Mouse (Mus musculus) limb, embryonic 10.5 days (tissue): Measurements from ENCODE around the gene Rft1. TPM values are rescaled to one million over a fixed set of nuclear protein-coding genes. Genes with fewer than 3 reads are reported as not detected.

Experiments
- DNase-seq: peaks from one replicate; pipeline ENCODE4 v3.0.0-alpha.2; 2017; ENCODE audit warnings: low spot score
- H3K27ac ChIP-seq: fragments of 300-500 bp; sonication (generic); 2 replicates; pipeline ENCODE4 v1.5.1; 2016; ENCODE audit warnings: mild to moderate bottlenecking
- H3K27me3 ChIP-seq: fragments of 300-500 bp; sonication (generic); 2 replicates; pipeline ENCODE4 v1.6.1; 2016; ENCODE audit warnings: low read depth, mild to moderate bottlenecking; ENCODE audit not compliant: poor library complexity, severe bottlenecking
- H3K36me3 ChIP-seq: fragments of 300-500 bp; sonication (generic); 2 replicates; pipeline ENCODE4 v1.6.1; 2016; ENCODE audit warnings: mild to moderate bottlenecking, moderate library complexity
- H3K4me1 ChIP-seq: fragments of 300-500 bp; sonication (generic); 2 replicates; pipeline ENCODE4 v1.6.1; 2016
- H3K4me3 ChIP-seq: fragments of 300-500 bp; sonication (generic); 2 replicates; pipeline ENCODE4 v1.5.1; 2016; ENCODE audit warnings: mild to moderate bottlenecking, moderate library complexity
- H3K9me3 ChIP-seq: fragments of 300-500 bp; sonication (generic); replicated peaks from 2 replicates; pipeline ENCODE4 v1.6.1; 2016; ENCODE audit warnings: mild to moderate bottlenecking
- WGBS: fragments of 180-500 bp; shearing (Covaris S2); methylation state at CpG from one replicate; pipeline ENCODE4 v1.1.7; 2016; 5-methylcytosine and 5-hydroxymethylcytosine counted together
- polyA plus RNA-seq: library from polyadenylated mRNA; unstranded; fragments of >200 nt; fragmentation: Nextera tagmentation; extraction: Ambion mirVana; gene quantifications from 2 replicates; pipeline ENCODE4 v1.2.1, GENCODE M21; 2016

Rft1 gene
- polyA plus RNA-seq, 1 experiment from 2014 or later, result 19.3 TPM

- H3K27ac ChIP-seq, result no peak overlapping the region
- H3K9me3 ChIP-seq, result no peaks in the 10 kb centered on the region
- peaks cover 9% of the 10 kb centered on the region for H3K27me3 ChIP-seq
- WGBS, result 86% methylated on average over 7 of the region's 7 CpGs
- H3K36me3 ChIP-seq, result 0 out of 2 replicates have a peak, but pooled peaks cover 5% of the 10 kb centered on the region
- H3K4me3 ChIP-seq, result no peak overlapping the region
- no peak for DNase-seq
- peaks cover 26% of the 10 kb centered on the region for H3K4me1 ChIP-seq
These were observed 32.0 kb upstream of the Rft1 start for GRCm38 (mm10) chr14:30622130-30622529.

- H3K36me3 ChIP-seq, result 0 out of 2 replicates have a peak, but pooled peaks cover 5% of the 10 kb centered on the region
- DNase-seq, result no peak
- no peak overlapping the region for H3K27ac ChIP-seq
- H3K4me3 ChIP-seq, result no peak overlapping the region
- no peaks in the 10 kb centered on the region for H3K9me3 ChIP-seq
- 94% methylated on average over 8 of the region's 8 CpGs for WGBS
- peaks cover 9% of the 10 kb centered on the region for H3K27me3 ChIP-seq
- peaks cover 26% of the 10 kb centered on the region for H3K4me1 ChIP-seq
These were observed 31.6 kb upstream of the Rft1 start for GRCm38 (mm10) chr14:30622556-30622955.

GRCm38 (mm10) chr14:30624277-30624721 lies 29.9 kb upstream of the Rft1 start:
- 70% methylated on average over 8 of the region's 8 CpGs for WGBS
- Histone ChIP-seq H3K27ac (no peak overlapping the region), H3K36me3 (0 out of 2 replicates have a peak, but pooled peaks cover 5% of the 10 kb centered on the region), H3K4me1 (peaks cover 26% of the 10 kb centered on the region), H3K4me3 (peak overlapping the region; percentile 82), H3K9me3 (no peaks in the 10 kb centered on the region), H3K27me3 (peaks cover 9% of the 10 kb centered on the region)
- no peak for DNase-seq

GRCm38 (mm10) chr14:30625131-30625807 lies 28.9 kb upstream of the Rft1 start:
- H3K4me1 ChIP-seq, result peaks cover 26% of the 10 kb centered on the region
- H3K4me3 ChIP-seq, result peak overlapping the region; percentile 82
- H3K27ac ChIP-seq, result peak overlapping the region; percentile 87
- WGBS, result under 1% methylated on average over 39 of the region's 39 CpGs
- DNase-seq, result peak; percentile 63
- H3K36me3 ChIP-seq, result no peaks in the 10 kb centered on the region
- no peaks in the 10 kb centered on the region for H3K9me3 ChIP-seq
- H3K27me3 ChIP-seq, result peaks cover 9% of the 10 kb centered on the region

GRCm38 (mm10) chr14:30625856-30626726 lies 28.1 kb upstream of the Rft1 start, which contains the start of gene Prkcd:
Gene Prkcd (minus strand): TSS chr14:30626210.
- DNase-seq, result peak; percentile 90
- under 1% methylated on average over 71 of the region's 71 CpGs for WGBS
- Histone ChIP-seq H3K27ac (peak within 1 kb of the TSS; percentile 87), H3K36me3 (no peaks in the 10 kb centered on the region), H3K4me3 (peak within 1 kb of the TSS; percentile 82), H3K27me3 (peaks cover 9% of the 10 kb centered on the region), H3K9me3 (no peaks in the 10 kb centered on the region), H3K4me1 (peaks cover 26% of the 10 kb centered on the region)

GRCm38 (mm10) chr14:30626756-30627742 lies 27.1 kb upstream of the Rft1 start:
- H3K4me1 ChIP-seq, result peaks cover 31% of the 10 kb centered on the region
- peak overlapping the region; percentile 87 for H3K27ac ChIP-seq
- no peaks in the 10 kb centered on the region for H3K9me3 ChIP-seq
- no peak for DNase-seq
- 62% methylated on average over 12 of the region's 12 CpGs for WGBS
- H3K36me3 ChIP-seq, result no peaks in the 10 kb centered on the region
- H3K4me3 ChIP-seq, result peak overlapping the region; percentile 82
- H3K27me3 ChIP-seq, result peaks cover 9% of the 10 kb centered on the region

GRCm38 (mm10) chr14:30628235-30628634 lies 25.9 kb upstream of the Rft1 start:
- WGBS, result 83% methylated on average over 5 of the region's 5 CpGs
- H3K4me1 ChIP-seq, result peaks cover 40% of the 10 kb centered on the region

GRCm38 (mm10) chr14:30629839-30630238 lies 24.3 kb upstream of the Rft1 start:
- Histone ChIP-seq H3K27me3 (peaks cover 5% of the 10 kb centered on the region), H3K36me3 (no peaks in the 10 kb centered on the region), H3K9me3 (no peaks in the 10 kb centered on the region), H3K27ac (peak overlapping the region; percentile 14; the same call in 1 of the 2 replicates), H3K4me3 (no peak overlapping the region), H3K4me1 (peaks cover 35% of the 10 kb centered on the region)
- no peak for DNase-seq
- WGBS, result 53% methylated on average over 4 of the region's 4 CpGs

More at GRCm38 (mm10) chr14:30628235-30628634, 25.9 kb upstream of the Rft1 start:
- H3K36me3 ChIP-seq, result no peaks in the 10 kb centered on the region
- H3K9me3 ChIP-seq, result no peaks in the 10 kb centered on the region
- peaks cover 9% of the 10 kb centered on the region for H3K27me3 ChIP-seq
- no peak for DNase-seq
- no peak overlapping the region for H3K4me3 ChIP-seq
- no peak overlapping the region for H3K27ac ChIP-seq

GRCm38 (mm10) chr14:30630811-30631576 lies 23.2 kb upstream of the Rft1 start:
- Histone ChIP-seq H3K4me1 (peaks cover 23% of the 10 kb centered on the region), H3K27ac (no peak overlapping the region), H3K4me3 (no peak overlapping the region), H3K9me3 (no peaks in the 10 kb centered on the region), H3K36me3 (no peaks in the 10 kb centered on the region), H3K27me3 (no peaks in the 10 kb centered on the region)
- 80% methylated on average over 5 of the region's 5 CpGs for WGBS
- no peak for DNase-seq

- Histone ChIP-seq H3K36me3 (no peaks in the 10 kb centered on the region), H3K4me3 (no peak overlapping the region), H3K27ac (no peak overlapping the region), H3K27me3 (no peaks in the 10 kb centered on the region), H3K4me1 (peaks cover 15% of the 10 kb centered on the region), H3K9me3 (no peaks in the 10 kb centered on the region)
- WGBS, result 38% methylated on average over 2 of the region's 2 CpGs
- DNase-seq, result no peak
These were observed 22.3 kb upstream of the Rft1 start for GRCm38 (mm10) chr14:30631834-30632233.

GRCm38 (mm10) chr14:30633708-30634107 lies 20.5 kb upstream of the Rft1 start:
- DNase-seq, result no peak
- no peak overlapping the region for H3K4me3 ChIP-seq
- 81% methylated on average over 7 of the region's 7 CpGs for WGBS
- H3K27me3 ChIP-seq, result no peaks in the 10 kb centered on the region
- no peaks in the 10 kb centered on the region for H3K36me3 ChIP-seq
- no peaks in the 10 kb centered on the region for H3K9me3 ChIP-seq
- no peak overlapping the region for H3K27ac ChIP-seq
- peaks cover 21% of the 10 kb centered on the region for H3K4me1 ChIP-seq
